In the genomic region with DNA sequence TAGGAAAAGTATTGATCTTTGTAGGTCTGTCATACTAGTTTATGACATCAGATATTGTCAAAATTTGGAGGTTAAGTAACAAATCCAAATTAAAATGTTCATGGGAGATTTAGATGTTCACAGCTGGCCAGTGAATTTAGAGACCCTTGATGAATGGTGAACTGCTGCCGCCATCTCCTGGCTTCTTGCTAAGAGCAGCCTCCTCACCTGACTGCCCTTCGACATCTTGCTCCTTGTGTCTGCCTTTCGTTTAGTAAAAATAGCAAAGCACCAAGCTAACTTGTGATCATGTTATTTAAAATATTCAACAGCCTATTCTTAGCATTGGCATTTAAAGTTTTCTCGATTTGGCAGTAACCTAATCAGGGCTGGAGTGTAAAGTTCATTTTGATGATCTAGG, we compare ENCODE assay signal across 1 mouse cellular context.
TF ChIP-seq lines count a peak whose summit lies in the region.

No protein-coding gene starts in this region.

TF ChIP-seq in MEL, 35 proteins besides CTCF, POLR2A, EP300 and RAD21:
- TF ChIP-seq ELF1 (IDR thresholded peaks at IDR 0.05; ENCODE audit: low read depth, low read length): no peak
- no peak for TF ChIP-seq NELFE (IDR thresholded peaks at IDR 0.05; ENCODE audit: low read depth, low read length)
- TF ChIP-seq MAZ (IDR thresholded peaks at IDR 0.05; ENCODE audit: low read depth, low read length): no peak
- peak; percentile 30 for TF ChIP-seq SMC3 (IDR thresholded peaks at IDR 0.05; ENCODE audit: low read depth, low read length)
- TF ChIP-seq ZNF384 (IDR thresholded peaks at IDR 0.05; ENCODE audit: low read depth, low read length): no peak
- TF ChIP-seq ZC3H11A (IDR thresholded peaks at IDR 0.05; ENCODE audit: low read depth, low read length): peak; percentile 15; the same call in 1 of the 2 replicates
